Mouse (Mus musculus): ENCODE results near the gene Lamtor1. TPM values are rescaled to one million over a fixed set of nuclear protein-coding genes. Genes with fewer than 3 reads are reported as not detected.
"Not testable (repeated sequence)": the region's sequence is repeated elsewhere in the genome, so short reads cannot be mapped to it uniquely, and the experiment has no call there.

Gene Lamtor1
- total RNA-seq, 2 experiments from 2014 or later: 90.2 to 100.0 TPM

- DNase-seq; intact Hi-C loops (cut with DNase I): not testable (repeated sequence)
Observed at GRCm38 (mm10) chr7:101949008-101949407, 43.3 kb downstream of the Lamtor1 start.

- intact Hi-C loops (cut with DNase I): no loop called here
Observed at GRCm38 (mm10) chr7:101951648-101952047, 45.9 kb downstream of the Lamtor1 start.

GRCm38 (mm10) chr7:101952098-101952497 lies 46.4 kb downstream of the Lamtor1 start:
- DNase-seq: no peak
- intact Hi-C loops (cut with DNase I): no loop called here

More at GRCm38 (mm10) chr7:101951648-101952047, 45.9 kb downstream of the Lamtor1 start:
- DNase-seq: peak in 1 of 2 experiments; percentile 13

- intact Hi-C loops (cut with DNase I): no loop called here
- no peak for DNase-seq
Observed at GRCm38 (mm10) chr7:101954163-101954562, 48.5 kb downstream of the Lamtor1 start.

- intact Hi-C loops (cut with DNase I): no loop called here
- DNase-seq: no peak
Observed at GRCm38 (mm10) chr7:101955276-101955675, 49.6 kb downstream of the Lamtor1 start.

- no peak for DNase-seq
- intact Hi-C loops (cut with DNase I): no loop called here
Observed at GRCm38 (mm10) chr7:101955862-101956261, 50.2 kb downstream of the Lamtor1 start.

GRCm38 (mm10) chr7:101956481-101956880 lies 50.8 kb downstream of the Lamtor1 start:
- no peak for DNase-seq
- intact Hi-C loops (cut with DNase I): no loop called here

- no peak for DNase-seq
- intact Hi-C loops (cut with DNase I): no loop called here
Observed at GRCm38 (mm10) chr7:101956911-101957310, 51.2 kb downstream of the Lamtor1 start.

- DNase-seq: no peak
- intact Hi-C loops (cut with DNase I): no loop called here
Observed at GRCm38 (mm10) chr7:101962829-101963228, 57.1 kb downstream of the Lamtor1 start.

- intact Hi-C loops (cut with DNase I): no loop called here
- no peak for DNase-seq
Observed at GRCm38 (mm10) chr7:101963621-101964020, 57.9 kb downstream of the Lamtor1 start.

- DNase-seq: no peak
- intact Hi-C loops (cut with DNase I): no loop called here
Observed at GRCm38 (mm10) chr7:101964551-101964950, 58.8 kb downstream of the Lamtor1 start.

- intact Hi-C loops (cut with DNase I): loop anchor here (5.0 kb wide), 1 partner anchor 48 kb away; no protein-coding TSS in a partner anchor
Observed at GRCm38 (mm10) chr7:101965606-101966005, 59.9 kb downstream of the Lamtor1 start.

GRCm38 (mm10) chr7:101967256-101967655 lies 61.6 kb downstream of the Lamtor1 start:
- intact Hi-C loops (cut with DNase I): loop anchor here (5.0 kb wide), 1 partner anchor 50 kb away; no protein-coding TSS in a partner anchor
- DNase-seq: no peak

More at GRCm38 (mm10) chr7:101965606-101966005, 59.9 kb downstream of the Lamtor1 start:
- DNase-seq: no peak

GRCm38 (mm10) chr7:101968751-101969150 lies 63.0 kb downstream of the Lamtor1 start:
- no peak for DNase-seq
- intact Hi-C loops (cut with DNase I): loop anchor here (5.0 kb wide), 1 partner anchor 51 kb away; no protein-coding TSS in a partner anchor

GRCm38 (mm10) chr7:101969694-101970428 lies 64.2 kb downstream of the Lamtor1 start:
- peak; percentile 87 to 89 for DNase-seq
- intact Hi-C loops (cut with DNase I): loop anchor here (2.0 to 5.0 kb wide), 2 partner anchors 35 to 53 kb away; partner anchors contain the start of gene Numa1

- intact Hi-C loops (cut with DNase I): loop anchor here (2.0 kb wide), 1 partner anchor 36 kb away; the partner anchor contains the start of gene Numa1
- DNase-seq: peak; percentile 93 to 97
Observed at GRCm38 (mm10) chr7:101970429-101970775, 64.7 kb downstream of the Lamtor1 start.

GRCm38 (mm10) chr7:101970821-101971461 lies 65.2 kb downstream of the Lamtor1 start:
- intact Hi-C loops (cut with DNase I): loop anchor here (2.0 kb wide), 1 partner anchor 36 kb away; the partner anchor contains the start of gene Numa1
- peak; percentile 75 to 83 for DNase-seq

- intact Hi-C loops (cut with DNase I): loop anchor here (2.0 kb wide), 1 partner anchor 37 kb away; the partner anchor contains the start of gene Numa1
- no peak for DNase-seq
Observed at GRCm38 (mm10) chr7:101971721-101972120, 66.0 kb downstream of the Lamtor1 start.

GRCm38 (mm10) chr7:101973730-101974129 lies 68.0 kb downstream of the Lamtor1 start:
- intact Hi-C loops (cut with DNase I): loop anchor here (2.0 kb wide), 1 partner anchor 25 kb away; no protein-coding TSS in a partner anchor
- DNase-seq: no peak

GRCm38 (mm10) chr7:101974505-101974904 lies 68.8 kb downstream of the Lamtor1 start:
- intact Hi-C loops (cut with DNase I): loop anchor here (2.0 kb wide), 1 partner anchor 24 kb away; no protein-coding TSS in a partner anchor
- DNase-seq: peak; percentile 60 to 65
